Comparison of ENCODE assay signal across 13 mouse cellular contexts in genomic region chr6:101101709-101102654, GRCm38 (mm10).
DNase-seq lines count a peak whose midpoint lies in the region; ATAC-seq and TF ChIP-seq lines count a peak whose summit lies in the region.
"Had no signal": no experiment of that assay in that cellular context is flagged by ENCODE, and none has a peak within 500 bp of the region (broad histone marks: within the 10 kb centered on the region; RNA-seq: fewer than 3 reads in every experiment).

No protein-coding gene starts in this region.

- no peaks in the 10 kb centered on the region for H3K9me3 ChIP-seq in liver, embryonic 14.5 days (ENCODE audit: control insufficient read depth, low read length)

- no peaks in the 10 kb centered on the region for H3K27me3 ChIP-seq in liver, embryonic 14.5 days (ENCODE audit: control insufficient read depth, insufficient read depth, low read length)
- H3K27me3 ChIP-seq in cerebellum, adult 2 months (ENCODE audit: control insufficient read depth, insufficient read depth, low read length): no peaks in the 10 kb centered on the region

- no peaks in the 10 kb centered on the region for H3K36me3 ChIP-seq in liver, embryonic 14.5 days (replicated peaks; ENCODE audit: control insufficient read depth, insufficient read depth, low read depth)

- no peak for TF ChIP-seq CTCF in liver, embryonic 14.5 days (IDR thresholded peaks at IDR 0.05; ENCODE audit: low read depth)
- TF ChIP-seq CTCF in cerebellum, adult 2 months (IDR thresholded peaks at IDR 0.05; ENCODE audit: borderline replicate concordance, insufficient read depth, low read depth, low read length): no peak

- H3K9ac ChIP-seq in liver, embryonic 14.5 days (replicated peaks): no peak overlapping the region

- DNase-seq in adrenal gland, postnatal 10 days: peak; percentile 10
- no peak for DNase-seq in adrenal gland, postnatal 25 days
- peak; percentile 2 for DNase-seq in Muller cell, postnatal 12 days (ENCODE audit: inconsistent ontology term)
- DNase-seq in kidney, adult 9 months: peak; percentile 91
- DNase-seq in liver, embryonic 14.5 days (ENCODE audit: low read depth in 3 of 3, low spot score in 3 of 3): peak in 2 of 3 experiments; percentile 4 to 7
- DNase-seq in spleen, postnatal 36 days (ENCODE audit: low spot score in 2 of 2): no peak
- DNase-seq in layer of hippocampus, adult 18-20 months (ENCODE audit: low spot score in 2 of 2): no peak
- no peak for DNase-seq in cerebellum, adult 2 months
- DNase-seq: adrenal gland, adult 2 months; cerebellum, postnatal 10 days; heart, adult 18-20 months; lung, postnatal 4 days had no signal

- TF ChIP-seq POLR2A in cerebellum, adult 2 months (IDR thresholded peaks at IDR 0.05; ENCODE audit: borderline replicate concordance, insufficient read depth, low read length): no peak

- WGBS in liver, embryonic 14.5 days (ENCODE audit: insufficient replicate concordance): 57% methylated on average over 14 of the region's 14 CpGs
- 78% methylated on average over 14 of the region's 14 CpGs for WGBS in cerebellum, adult 2 months

- no peak overlapping the region for H3K4me3 ChIP-seq in liver, embryonic 14.5 days (ENCODE audit: insufficient read depth in 1 of 2, low read depth in 2 of 2, low read length in 2 of 2)
- no peak overlapping the region for H3K4me3 ChIP-seq in cerebellum, adult 2 months (replicated peaks; ENCODE audit: insufficient read depth, low read depth, low read length)

- TF ChIP-seq EP300 in liver, embryonic 14.5 days (IDR thresholded peaks at IDR 0.05; ENCODE audit: low read depth): no peak

- H3K27ac ChIP-seq in liver, embryonic 14.5 days: no peak overlapping the region
- no peak overlapping the region for H3K27ac ChIP-seq in cerebellum, adult 2 months (ENCODE audit: insufficient read depth, low read length)

- no peak overlapping the region for H3K4me2 ChIP-seq in liver, embryonic 14.5 days (ENCODE audit: low read depth)

- 0 out of 4 replicates have a peak, but pooled peaks cover 0 to 3% of the 10 kb centered on the region in 2 experiments for H3K4me1 ChIP-seq in liver, embryonic 14.5 days (replicated peaks; ENCODE audit: control insufficient read depth in 2 of 2, insufficient read depth in 2 of 2, low read length in 1 of 2)
- H3K4me1 ChIP-seq in cerebellum, adult 2 months (ENCODE audit: control insufficient read depth, insufficient read depth, low read length): no peaks in the 10 kb centered on the region

- ATAC-seq in liver, embryonic 14.5 days (ENCODE audit: insufficient read depth): peak; percentile 59; the same call in 1 of the 2 replicates
- ATAC-seq: hindbrain, embryonic 16.5 days had no signal

Comparison
In these comparisons a context has a peak if more than half of its experiments do, and no peak if none do; other contexts are left out.
1. DNase-seq: peak in adrenal gland, postnatal 10 days (single experiment), Muller cell, postnatal 12 days (single experiment), kidney, adult 9 months (single experiment) and liver, embryonic 14.5 days (2 of 3); none in adrenal gland, postnatal 25 days (single experiment), spleen, postnatal 36 days (0 of 2), layer of hippocampus, adult 18-20 months (0 of 2) and cerebellum, adult 2 months (0 of 2).